Mouse (Mus musculus) adrenal gland, adult 8-10 months (tissue): ENCODE measurements around the gene Rem2. TPM values are rescaled to one million over a fixed set of nuclear protein-coding genes. Genes with fewer than 3 reads are reported as not detected.
A peak's percentile ranks its signal among the peaks of the same experiment; 100 is the strongest.

Source experiments
- DNase-seq: peaks from one replicate; pipeline ENCODE4 v3.0.0; 2022
- total RNA-seq, 4 experiments: library from RNA; stranded (reverse); gene quantifications; 2 replicates each; pipeline ENCODE4 v1.2.4; 2022

The Rem2 gene
- total RNA-seq, result 1 to 10 TPM in 1 of 4 experiments, under 1 TPM in 3; 0.25 to 1.9 (median 0.45) TPM

DNA sequence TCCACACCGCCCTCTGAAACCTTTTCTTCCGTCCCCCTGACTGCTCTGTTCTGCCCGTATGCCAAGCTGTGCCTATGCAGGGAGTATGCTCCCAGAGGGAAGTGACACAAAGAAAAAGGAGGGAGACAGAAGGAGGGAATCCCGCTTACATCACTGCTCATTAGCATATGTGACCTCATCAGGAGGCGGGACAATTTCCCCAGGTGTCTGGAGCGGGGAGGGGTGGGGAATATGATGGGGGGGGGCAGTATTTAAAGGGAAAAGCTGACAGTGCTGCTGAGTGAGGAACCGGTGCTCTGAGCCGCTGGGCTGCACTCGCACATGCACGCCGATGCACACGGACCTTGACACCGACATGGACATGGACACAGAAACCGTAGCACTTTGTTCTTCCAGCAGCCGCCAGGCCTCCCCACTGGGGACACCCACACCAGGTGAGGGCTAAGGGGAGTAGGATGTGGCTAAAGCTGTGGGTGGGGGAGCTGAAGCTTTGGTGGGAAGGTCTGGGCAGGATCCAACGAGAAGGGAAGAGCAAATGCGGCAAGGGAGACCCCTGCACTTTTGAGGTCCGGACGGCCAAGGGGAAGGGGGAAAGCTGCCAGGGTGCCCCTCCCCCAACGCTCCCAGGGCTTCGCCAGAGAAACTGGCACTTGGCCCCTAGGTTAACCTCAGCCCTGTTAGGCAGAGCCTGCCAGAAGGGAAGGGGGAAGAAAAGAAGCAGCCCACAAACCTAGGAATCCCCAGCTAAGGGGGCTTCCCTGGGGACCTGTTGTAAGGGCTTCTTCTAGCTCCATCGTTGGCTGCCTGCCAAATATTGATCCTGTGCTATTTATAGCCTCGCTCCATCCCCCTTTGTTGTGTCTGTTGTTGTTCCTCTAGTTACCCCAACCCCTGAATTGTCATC is at the start of gene Rem2:
Gene Rem2 (plus strand): TSS at position 160 of the 904 bp plus-strand sequence.
- peak; percentile 32 for DNase-seq

DNA sequence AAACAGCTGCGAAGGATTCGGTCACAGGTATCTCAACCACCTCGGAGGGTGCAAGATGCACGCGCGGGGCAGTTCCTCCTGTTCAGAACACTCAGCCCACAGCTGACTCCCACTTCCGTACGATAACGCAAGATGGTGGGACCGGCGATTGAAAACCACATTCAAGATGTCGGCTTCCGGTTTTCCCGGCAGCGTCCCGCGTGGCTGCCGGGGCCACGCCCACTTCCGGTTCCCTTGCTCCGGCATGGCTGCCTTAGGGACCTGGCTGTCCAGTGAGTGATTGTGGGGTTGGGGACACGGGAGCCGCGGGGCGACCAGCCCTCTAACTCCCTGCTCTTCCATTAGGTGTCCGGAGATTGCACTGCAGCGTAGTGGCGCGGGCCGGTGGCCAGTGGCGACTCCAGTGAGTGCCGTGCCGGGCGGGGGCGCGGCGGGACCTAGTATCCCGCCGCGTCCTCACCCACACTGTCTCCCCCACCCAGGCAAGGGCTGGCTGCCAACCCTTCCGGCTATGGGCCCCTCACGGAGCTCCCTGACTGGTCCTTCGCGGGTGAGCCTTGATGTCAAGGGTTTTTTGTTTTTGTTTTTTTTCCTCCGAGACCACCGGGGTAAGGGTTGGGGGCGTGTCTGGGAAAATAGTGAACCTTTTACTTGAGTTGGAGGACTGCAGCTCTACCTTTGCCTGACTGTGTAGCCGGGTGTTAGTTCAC is 49.1 kb upstream of the Rem2 start, which contains the start of gene Mrpl52:
Gene Mrpl52 (plus strand): TSS at position 221 of the 710 bp plus-strand sequence.
- peak; percentile 90 for DNase-seq

DNA sequence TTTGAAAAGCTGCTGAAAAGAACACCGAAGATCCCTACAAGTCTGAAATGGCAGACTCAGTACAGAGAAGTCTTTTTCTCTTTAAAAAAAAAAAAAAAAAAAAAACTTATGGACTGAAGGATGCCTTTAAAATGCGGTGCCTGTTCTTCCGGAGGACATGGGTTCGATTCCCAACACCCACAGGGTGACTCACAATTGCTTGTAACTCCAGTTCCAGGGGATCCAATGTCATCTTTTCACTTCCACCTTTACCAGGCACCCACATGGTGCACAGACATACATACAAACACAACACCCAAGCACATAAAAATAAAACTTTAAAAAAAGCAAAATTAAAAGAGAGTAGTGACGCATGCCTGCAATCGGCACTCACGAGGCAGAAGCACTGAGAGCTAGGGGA is 48.2 kb upstream of the Rem2 start:
- DNase-seq, result no peak

DNA sequence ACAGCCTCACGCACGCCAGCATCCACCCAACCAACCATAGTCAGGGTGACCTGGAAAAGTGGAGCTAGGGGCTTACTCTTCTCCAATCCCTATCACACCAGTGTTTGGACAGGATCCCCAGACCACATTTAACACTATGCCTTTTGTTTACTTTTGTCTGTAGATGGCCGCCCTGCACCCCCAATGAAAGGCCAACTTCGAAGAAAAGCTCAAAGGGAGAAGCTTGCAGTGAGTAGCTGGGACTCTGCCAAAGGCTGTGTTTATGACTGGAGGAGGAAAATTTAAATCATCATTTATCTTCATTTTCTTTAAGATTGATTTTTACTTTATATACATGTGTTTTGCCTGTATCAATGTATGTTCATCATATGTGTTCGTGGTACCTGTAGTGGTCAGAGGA is 47.5 kb upstream of the Rem2 start:
- DNase-seq, result no peak

DNA sequence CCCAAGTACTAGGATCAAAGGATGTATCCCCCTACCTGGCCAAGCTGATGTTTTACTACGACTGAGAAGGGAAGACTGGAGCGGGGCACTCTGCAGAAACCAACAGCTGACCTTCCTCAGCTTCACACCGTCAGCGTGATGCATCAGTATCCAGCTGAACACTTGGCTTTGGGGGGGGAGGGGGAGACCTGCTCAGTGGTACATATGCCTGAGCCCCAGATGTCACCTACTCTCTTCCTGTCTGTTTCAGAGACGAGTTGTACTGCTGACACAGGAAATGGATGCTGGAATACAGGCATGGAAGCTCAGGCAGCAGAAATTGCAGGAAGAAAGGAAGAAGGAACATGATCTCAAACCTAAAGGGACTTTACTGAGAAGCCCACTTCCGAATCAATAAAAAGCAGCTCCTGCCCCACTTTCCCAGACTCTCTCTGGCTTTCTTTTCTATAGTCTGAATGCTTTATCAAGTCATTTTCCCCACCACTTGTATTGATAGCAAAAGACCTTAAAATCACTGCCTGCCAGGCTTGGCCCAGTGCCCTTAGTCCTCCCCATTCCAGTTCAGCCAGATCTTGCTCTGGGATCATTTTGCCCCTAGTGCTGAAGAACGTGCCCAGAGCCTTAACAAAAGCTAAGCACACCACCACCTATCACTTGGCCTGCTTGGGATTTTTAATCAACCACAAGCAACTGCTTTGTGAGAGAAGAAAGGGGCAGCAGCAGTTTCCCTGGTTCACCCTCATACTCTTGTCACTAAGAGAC is 46.4 kb upstream of the Rem2 start:
- no peak for DNase-seq

DNA sequence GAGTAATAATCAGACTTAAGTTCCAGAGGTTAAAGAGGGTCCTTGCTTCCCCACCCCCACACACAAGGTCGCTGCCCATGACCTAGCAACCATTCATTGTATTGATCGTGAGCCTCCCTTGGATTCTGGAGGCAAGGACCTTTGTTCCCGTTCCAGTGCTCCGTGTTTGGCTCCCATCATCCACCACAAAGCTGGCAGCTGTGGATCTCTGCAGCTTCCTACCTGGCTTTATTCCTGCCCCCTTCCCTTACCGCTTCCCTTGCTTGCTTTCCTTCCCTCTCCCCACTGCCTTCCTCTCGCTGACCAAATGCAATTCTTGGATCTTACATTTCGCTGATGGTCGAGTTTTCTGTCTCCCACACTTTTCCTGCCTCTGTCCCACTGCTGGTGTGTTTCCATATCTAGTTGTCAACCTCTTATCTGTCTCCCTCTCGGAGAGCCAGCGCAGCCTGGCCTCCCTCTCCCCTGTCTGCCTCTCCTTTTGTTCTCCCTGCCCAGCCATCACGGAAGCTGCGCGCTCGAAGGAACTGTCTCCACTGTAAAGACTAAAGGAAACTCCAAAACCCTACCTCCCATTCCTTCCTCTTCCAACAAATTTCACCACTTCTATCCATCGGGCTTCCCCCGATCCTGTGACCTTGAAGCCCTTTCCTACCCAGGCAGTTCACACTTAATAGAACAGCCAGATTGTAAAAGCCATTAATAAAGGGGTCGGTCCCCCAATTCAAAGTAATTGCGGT is 45.3 kb upstream of the Rem2 start:
- DNase-seq, result no peak

DNA sequence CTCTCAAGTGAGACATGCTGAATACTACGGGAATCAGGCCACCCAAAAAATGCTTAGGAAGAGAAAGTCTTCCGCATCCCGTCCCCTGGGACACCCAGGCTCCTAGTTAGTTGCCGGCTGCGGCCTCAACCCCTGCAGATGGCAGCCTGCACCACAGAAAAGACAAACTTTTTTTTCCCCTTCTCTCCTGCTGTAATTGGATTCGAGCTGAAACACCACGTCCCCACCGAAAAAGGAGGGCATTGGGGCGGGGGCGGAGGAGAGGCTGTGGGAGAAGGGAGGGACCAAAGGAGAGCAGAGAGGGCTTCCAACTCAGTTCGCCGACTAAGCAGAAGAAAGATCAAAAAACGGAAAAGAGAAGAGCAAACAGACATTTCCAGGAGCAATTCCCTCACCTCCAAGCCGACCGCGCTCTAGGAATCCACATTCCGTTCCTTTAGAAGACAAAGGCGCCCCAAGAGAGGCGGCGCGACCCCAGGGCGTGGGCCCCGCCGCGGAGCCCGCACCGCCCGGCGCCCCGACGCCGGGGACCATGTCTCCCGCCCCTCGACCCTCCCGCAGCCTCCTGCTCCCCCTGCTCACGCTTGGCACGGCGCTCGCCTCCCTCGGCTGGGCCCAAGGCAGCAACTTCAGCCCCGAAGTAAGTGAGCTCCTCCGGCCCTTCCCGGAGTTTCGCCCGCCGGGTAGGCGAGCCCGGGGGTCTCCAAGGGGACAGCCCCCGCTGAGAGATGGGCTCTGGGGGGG is 44.4 kb upstream of the Rem2 start, which contains the start of gene Mmp14:
Gene Mmp14 (plus strand): TSS at position 279 of the 744 bp plus-strand sequence.
- DNase-seq, result peak; percentile 72

DNA sequence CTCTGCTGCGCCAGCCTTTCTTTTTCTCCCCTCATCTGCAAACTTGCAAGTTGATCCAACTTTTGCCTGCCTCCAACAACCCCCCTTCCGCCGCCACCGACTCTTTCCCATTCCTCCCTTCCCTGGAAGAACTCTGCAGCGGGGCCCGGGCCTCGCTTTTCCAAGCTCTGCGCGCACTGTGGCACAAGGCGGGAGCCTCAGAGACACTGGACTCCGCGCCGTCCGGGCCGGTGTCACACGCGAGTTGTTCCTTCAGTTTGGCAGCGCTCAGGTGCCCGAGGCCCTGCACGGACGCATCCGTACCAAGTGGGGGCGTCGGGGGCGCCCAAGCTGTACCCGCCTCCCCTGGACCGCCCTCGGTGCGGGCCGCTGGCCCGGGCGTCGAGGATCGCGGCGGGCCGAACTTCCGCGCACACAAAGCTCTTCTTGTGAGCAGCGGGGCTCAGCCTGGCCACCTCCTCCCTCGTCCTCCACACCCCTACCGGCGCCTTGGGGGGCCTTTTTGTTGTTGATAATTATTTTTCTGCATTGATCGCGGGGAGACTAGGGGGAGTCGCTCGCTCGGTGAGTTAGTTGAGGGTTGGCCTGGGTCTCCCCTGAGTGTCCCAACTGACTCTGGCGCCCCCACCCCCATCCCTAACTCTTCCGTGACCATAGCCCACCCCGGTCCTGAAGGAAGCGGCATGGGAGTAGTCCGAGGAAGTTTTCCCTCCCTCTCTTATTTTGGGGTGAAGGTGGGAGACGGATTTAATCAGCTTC is 43.6 kb upstream of the Rem2 start:
- no peak for DNase-seq

DNA sequence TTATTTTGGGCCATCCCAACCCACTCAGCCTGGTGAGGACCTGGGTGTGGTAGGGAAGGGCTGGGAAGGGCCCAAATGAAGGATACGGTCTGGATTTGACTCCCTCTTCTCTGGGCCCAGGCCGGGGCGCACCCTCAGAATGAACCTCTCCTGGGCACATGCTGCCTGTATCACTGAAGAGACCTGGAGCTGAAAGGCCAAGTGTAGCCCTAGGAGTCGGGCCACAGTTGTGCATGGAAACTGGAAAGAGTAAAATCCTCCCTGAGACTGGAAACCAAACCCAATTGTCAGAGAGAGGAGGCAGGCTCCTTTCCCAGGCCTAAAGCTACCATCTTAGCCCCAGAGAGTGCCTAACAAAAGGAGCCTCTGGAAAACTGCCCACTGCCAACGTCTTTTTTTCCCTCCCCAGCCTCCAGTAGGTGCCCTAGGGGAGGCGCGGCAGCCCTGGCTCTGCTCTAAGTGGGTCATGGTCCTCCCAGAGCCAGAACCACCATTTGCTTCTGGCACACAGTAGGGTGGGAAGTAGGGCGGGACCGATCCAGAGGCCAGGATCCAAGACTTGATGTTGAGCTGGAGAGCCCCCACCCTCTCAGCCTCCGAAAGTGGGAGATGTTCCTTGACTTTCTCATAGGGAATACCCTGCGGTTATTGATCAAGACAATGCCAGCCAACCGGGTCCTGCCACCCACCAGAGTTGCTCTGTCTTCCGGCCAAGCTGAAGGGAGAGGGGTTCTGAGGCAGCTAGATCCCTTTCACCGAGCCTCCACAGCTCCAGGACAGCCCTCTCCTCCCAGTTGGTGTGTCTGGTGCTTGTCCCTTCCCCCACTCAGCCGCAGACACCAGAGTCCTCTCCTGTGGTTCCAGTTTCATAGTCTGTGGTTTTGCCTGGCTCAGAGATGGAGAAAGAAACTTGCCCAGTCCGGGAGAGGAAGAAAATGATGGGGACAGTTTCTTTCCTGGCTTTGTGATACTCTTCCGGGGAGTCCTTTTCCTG is 42.8 kb upstream of the Rem2 start:
- DNase-seq, result no peak

DNA sequence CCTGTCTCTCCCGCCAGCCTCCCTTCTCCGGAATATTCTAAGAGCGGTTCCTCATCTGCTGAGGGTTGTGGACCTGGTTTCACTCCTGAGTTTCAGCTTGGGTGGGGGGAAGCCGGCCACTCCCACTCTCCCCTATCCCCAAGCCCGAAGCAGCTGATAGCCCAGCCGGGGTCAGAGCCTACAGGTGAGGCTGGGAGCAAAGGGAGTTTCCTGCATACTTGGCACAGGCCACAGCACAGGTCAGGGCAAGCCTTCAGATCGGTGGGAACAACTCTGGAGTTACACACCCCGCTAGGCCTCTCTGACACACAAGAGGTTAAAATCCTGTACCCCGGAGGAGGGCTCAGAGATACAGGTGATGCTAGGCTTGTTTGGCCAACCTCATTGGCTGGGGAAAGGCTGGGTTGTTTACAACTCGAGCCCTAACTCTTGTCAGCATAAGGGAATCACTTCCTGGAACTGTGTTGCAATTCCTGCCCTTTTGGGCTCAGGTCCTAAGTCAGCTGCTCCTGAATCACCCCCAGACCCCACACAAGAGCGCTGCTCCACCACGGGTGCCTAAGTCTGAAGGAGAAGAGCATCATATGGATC is 41.9 kb upstream of the Rem2 start:
- no peak for DNase-seq

DNA sequence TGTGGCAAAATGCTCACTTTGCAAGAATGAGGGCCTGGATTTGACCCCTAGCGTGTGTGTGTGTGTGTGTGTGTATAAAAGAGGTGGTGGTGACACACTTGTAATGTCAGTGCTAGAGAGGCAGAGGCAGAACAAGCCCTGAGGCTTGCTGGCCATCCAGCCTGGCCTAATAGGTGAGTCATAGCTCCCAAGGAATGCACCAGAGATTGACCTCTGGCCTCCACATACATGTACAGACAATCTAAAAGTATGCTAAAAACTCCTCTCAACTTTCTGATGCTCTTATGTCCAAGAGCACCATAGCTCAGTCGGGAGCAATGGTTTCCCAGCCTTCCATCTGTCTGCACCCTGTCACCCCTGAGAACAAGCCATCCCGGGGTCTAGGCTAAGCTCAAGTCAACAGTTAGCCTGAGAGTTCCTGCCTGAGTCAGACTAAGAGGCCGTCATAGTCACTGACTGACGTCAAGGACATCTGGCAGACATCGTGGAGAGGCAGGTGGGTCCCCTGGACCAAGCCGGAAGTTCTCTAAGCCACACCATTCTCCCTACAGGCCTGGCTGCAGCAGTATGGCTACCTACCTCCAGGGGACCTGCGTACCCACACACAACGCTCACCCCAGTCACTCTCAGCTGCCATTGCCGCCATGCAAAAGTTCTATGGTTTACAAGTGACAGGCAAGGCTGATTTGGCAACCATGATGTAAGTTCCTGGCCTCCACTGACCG is 40.5 kb upstream of the Rem2 start:
- DNase-seq, result no peak

DNA sequence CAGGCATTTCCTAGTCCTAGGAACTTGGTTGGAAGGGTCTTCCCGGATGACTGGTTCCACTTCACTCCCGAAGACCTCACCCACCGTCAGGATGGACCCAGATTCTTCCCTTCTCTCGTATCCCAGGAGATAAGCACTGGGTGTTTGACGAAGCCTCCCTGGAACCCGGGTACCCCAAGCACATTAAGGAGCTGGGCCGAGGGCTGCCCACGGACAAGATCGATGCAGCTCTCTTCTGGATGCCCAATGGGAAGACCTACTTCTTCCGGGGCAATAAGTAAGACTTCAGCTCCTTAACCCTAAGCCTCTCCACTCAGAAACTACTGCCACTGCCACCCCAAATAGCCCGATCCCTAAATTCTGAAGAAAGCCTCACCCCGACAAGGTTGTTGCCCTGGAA is 36.7 kb upstream of the Rem2 start:
- DNase-seq, result no peak

DNA sequence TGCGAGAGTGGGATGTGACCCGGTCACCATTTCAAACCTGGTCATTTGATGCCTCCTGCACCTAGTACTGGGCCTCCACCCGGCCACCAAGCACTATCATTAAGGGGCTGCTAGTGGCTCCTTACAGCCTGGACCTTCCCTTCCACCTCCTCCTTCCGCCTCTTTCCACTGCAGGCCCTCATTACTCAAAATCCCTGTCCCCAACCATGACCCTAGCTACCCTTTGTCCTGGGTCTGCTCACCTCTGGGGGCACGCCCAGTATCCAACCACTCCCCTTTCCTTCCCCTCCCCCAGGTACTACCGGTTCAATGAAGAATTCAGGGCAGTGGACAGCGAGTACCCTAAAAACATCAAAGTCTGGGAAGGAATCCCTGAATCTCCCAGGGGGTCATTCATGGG is 36.3 kb upstream of the Rem2 start:
- no peak for DNase-seq

DNA sequence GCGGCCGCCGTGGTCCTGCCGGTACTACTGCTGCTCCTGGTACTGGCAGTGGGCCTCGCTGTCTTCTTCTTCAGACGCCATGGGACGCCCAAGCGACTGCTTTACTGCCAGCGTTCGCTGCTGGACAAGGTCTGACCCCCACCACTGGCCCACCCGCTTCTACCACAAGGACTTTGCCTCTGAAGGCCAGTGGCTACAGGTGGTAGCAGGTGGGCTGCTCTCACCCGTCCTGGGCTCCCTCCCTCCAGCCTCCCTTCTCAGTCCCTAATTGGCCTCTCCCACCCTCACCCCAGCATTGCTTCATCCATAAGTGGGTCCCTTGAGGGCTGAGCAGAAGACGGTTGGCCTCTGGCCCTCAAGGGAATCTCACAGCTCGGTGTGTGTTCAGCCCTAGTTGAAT is 35.4 kb upstream of the Rem2 start:
- no peak for DNase-seq

DNA sequence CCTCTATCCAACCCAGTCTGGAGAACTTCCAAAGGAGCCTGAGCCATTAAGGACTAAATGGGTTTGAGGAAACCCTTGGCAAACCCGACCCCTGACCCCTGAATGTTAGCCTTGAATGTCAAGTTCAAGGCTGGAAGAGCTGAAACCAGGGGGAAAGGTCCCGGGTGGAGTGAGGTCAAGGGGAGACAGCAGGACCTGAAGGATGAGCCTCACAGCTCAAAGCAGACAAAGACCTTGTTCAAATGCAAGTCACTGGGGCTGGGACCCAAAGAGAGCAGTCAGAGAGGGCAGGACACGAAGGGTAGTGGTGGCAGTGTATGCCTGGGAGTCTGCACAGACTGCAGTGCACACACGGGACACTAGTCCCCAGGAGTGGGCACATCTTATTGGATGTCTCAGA is 34.5 kb upstream of the Rem2 start:
- no peak for DNase-seq

DNA sequence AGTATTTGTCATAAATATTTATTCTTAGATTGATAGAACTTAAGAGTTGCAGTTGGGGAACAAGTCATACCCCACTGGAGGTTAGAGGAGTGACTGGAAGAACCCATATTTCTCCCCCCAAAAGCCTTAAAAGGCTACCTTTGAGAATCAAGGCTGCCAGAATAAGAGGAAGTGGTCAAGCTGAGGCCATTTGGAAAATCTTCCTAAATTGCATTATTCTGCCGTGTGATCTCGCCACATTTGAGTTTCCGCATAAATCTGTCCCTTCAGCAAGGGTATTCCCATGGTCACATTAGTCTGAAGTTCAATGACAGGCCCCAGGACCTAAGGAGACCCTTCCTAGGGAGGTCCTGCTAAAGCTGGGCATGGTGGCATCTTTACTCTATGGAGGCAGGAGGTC is 33.4 kb upstream of the Rem2 start:
- no peak for DNase-seq

DNA sequence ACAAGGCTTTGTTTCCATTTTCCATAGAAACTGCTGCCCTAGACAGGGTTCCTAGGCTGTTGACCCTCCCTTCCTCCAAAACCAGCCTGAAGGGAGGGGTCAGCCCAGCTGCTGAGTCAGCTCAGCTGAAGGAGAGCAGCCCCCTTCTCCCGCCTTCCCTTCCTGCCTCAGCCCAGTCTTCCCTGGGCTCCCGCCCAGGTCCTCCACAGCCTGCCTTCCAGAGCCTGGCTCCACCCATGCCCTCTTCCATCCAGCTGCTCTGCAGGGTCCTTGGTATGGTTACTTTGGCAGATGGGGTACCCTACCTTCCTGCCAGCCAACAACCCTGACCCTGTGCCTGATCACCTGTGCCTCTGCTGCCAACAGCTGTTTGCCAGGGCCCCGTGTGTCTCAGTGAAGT is 32.7 kb upstream of the Rem2 start:
- no peak for DNase-seq
